Mouse (Mus musculus): ENCODE measurements around the gene Plcxd2. TPM values are rescaled to one million over a fixed set of nuclear protein-coding genes. Genes with fewer than 3 reads are reported as not detected.

Gene Plcxd2
- total and polyA plus RNA-seq, 3 experiments, result 0.10 to 0.18 (median 0.18) TPM

DNA sequence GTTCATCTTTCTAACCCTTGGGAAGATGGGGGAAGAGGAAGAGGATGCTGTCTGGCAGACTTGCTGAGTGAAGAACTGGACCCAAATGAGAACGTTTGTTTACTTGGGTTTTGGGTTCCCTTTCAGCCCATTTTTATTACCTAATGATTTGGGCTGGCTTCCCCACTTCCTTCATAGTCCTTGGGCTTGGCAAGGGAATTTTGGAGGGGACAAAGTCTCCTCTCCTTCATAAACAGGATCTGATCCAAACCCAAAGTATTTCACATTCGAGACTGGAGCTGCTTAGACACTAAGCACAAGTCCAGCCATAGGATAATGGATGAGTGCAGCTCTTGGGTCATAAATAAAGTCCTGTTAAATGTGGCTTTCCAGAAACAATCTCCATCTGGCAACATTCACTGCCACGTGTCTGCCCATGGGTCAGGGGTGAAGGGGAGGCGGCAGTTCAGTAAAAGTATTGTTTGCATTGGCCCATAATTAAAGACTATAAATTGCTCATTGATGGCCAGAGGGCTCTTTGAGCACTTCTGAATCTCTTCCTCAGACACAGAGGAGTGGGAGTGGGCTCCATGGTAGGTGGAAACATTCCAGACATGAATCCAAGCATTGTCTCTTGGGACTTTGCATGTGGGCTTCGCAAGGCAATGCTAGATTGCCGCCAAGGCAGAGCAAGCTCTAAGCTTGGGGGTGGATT lies 86.1 kb downstream of the Plcxd2 start:
- H3K27me3 ChIP-seq (ENCODE audit: control insufficient read depth, insufficient read depth, low read length), result no peaks in the 10 kb centered on the region
- DNase-seq, result peak in 1 of 2 experiments; percentile 16
- H3K79me2 ChIP-seq (replicated peaks; ENCODE audit: control insufficient read depth, insufficient read depth, low read length), result no peaks in the 10 kb centered on the region
- TF ChIP-seq EP300 (IDR thresholded peaks at IDR 0.05; ENCODE audit: insufficient read depth, low read depth, low read length) (no peak), CTCF (IDR thresholded peaks at IDR 0.05) (no peak), POLR2A (IDR thresholded peaks at IDR 0.05; ENCODE audit: insufficient read depth, low read depth, low read length) (no peak)
- no peaks in the 10 kb centered on the region; the same call in none of the 2 replicates for H3K36me3 ChIP-seq (ENCODE audit: control insufficient read depth, insufficient read depth, low read length)
- H3K27ac ChIP-seq, result no peak overlapping the region
- intact Hi-C loops (cut with DNase I), result loop anchor here (5.0 kb wide), 2 partner anchors 57 to 82 kb away; no protein-coding TSS in a partner anchor
- WGBS, result 44% methylated on average over 6 of the region's 6 CpGs
- peaks cover 15% of the 10 kb centered on the region for H3K4me1 ChIP-seq (ENCODE audit: control insufficient read depth, insufficient read depth, low read length)
- H3K9ac ChIP-seq (ENCODE audit: low read depth, low read length), result no peak overlapping the region
- no peak overlapping the region for H3K4me3 ChIP-seq

DNA sequence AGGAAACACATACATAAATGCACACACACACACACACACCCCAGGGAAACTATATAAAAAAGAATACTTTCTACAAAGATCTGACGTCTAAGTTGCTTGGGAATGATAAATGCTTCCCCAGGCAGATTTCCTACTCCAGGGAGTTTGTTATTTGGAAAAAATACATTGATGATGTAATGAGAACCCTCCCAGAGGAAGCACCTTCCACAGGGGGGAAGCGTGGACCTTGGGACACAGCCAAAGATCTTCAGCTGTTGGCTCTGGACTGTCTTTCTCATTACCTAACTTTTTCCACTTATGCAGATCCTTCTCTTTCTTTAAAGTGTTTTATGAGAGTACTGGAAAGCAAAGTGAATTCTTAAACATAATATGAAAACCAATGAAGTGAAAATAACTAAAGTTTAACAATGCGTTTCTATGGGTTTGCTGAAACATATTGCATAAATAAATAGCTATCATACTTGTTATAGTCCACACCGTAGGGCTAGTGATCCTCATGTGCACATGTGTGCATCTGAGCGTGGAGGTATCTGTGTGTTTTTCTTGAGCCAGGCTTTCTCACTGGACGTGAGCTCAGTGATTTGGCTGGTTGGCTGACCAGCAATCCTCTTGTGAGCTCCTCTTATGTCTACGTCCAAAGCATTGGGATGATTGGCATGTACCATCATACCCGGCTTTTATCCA lies 87.3 kb downstream of the Plcxd2 start:
- peak; percentile 43 to 62 for DNase-seq
- H3K4me1 ChIP-seq (ENCODE audit: control insufficient read depth, insufficient read depth, low read length), result peaks cover 10% of the 10 kb centered on the region
- H3K79me2 ChIP-seq (replicated peaks; ENCODE audit: control insufficient read depth, insufficient read depth, low read length), result no peaks in the 10 kb centered on the region
- no peaks in the 10 kb centered on the region; the same call in none of the 2 replicates for H3K36me3 ChIP-seq (ENCODE audit: control insufficient read depth, insufficient read depth, low read length)
- WGBS, result 51% methylated on average over 8 of the region's 8 CpGs
- TF ChIP-seq POLR2A (IDR thresholded peaks at IDR 0.05; ENCODE audit: insufficient read depth, low read depth, low read length) (no peak), CTCF (IDR thresholded peaks at IDR 0.05) (no peak), EP300 (IDR thresholded peaks at IDR 0.05; ENCODE audit: insufficient read depth, low read depth, low read length) (no peak)
- H3K9ac ChIP-seq (ENCODE audit: low read depth, low read length), result no peak overlapping the region
- H3K4me3 ChIP-seq, result no peak overlapping the region
- peak overlapping the region; percentile 47 for H3K27ac ChIP-seq
- intact Hi-C loops (cut with DNase I), result loop anchor here (5.0 kb wide), 2 partner anchors 55 to 80 kb away; no protein-coding TSS in a partner anchor
- no peaks in the 10 kb centered on the region for H3K27me3 ChIP-seq (ENCODE audit: control insufficient read depth, insufficient read depth, low read length)

DNA sequence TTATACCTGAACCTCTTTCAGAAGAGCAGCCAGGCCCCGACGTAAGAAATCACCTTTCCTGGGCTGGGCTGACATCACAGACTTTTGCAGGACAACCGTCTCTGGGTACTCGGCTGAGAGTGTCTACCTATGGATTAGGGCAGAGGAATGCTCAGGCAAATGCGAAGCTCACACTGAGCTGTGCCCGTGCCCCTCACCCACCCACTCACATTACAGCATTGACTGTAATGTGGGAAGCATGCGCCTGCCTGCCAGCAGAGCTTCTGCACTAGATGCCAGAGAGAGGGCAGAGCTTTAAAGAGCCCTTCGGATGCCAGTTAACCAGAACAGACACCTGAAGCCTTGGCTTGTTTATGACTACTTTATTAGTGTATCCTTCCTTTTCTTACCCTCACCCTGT lies 90.4 kb downstream of the Plcxd2 start:
- no peak for DNase-seq
- 81% methylated on average over 8 of the region's 8 CpGs for WGBS
- Histone ChIP-seq H3K9ac (ENCODE audit: low read depth, low read length) (no peak overlapping the region), H3K27ac (no peak overlapping the region), H3K36me3 (ENCODE audit: control insufficient read depth, insufficient read depth, low read length) (no peaks in the 10 kb centered on the region; the same call in 1 of the 2 replicates), H3K79me2 (replicated peaks; ENCODE audit: control insufficient read depth, insufficient read depth, low read length) (no peaks in the 10 kb centered on the region), H3K4me1 (ENCODE audit: control insufficient read depth, insufficient read depth, low read length) (peaks cover 8% of the 10 kb centered on the region), H3K27me3 (ENCODE audit: control insufficient read depth, insufficient read depth, low read length) (no peaks in the 10 kb centered on the region), H3K4me3 (no peak overlapping the region)
- intact Hi-C loops (cut with DNase I), result no loop called here
- TF ChIP-seq POLR2A (IDR thresholded peaks at IDR 0.05; ENCODE audit: insufficient read depth, low read depth, low read length) (no peak), EP300 (IDR thresholded peaks at IDR 0.05; ENCODE audit: insufficient read depth, low read depth, low read length) (no peak), CTCF (IDR thresholded peaks at IDR 0.05) (no peak)

Other genes starting within 250 kb of the Plcxd2 start
- 10 to 100 TPM; 10.9 to 13.0 TPM for gene Phldb2, start 56.6 kb downstream of the Plcxd2 start, total RNA-seq (2021)
- 3.6 and 6.9 TPM in 2 replicates for gene Phldb2, start 56.6 kb downstream of the Plcxd2 start, polyA plus RNA-seq (2012; rRNA removed)
- not detected for gene Cd96, start 110.0 kb upstream of the Plcxd2 start, total RNA-seq (2021)
- gene Cd96, start 110.0 kb upstream of the Plcxd2 start, polyA plus RNA-seq (2012; rRNA removed), result 0.18 TPM in 2 replicates
- 10 to 100 TPM in 1 of 2 experiments, 1 to 10 TPM in 1; 9.7 to 12.8 TPM for gene Gm4737, start 144.9 kb upstream of the Plcxd2 start, total RNA-seq (2021)
- 4.5 and 12.2 TPM in 2 replicates for gene Gm4737, start 144.9 kb upstream of the Plcxd2 start, polyA plus RNA-seq (2012; rRNA removed)

Measured in heart, adult 2 months (tissue).